Mouse (Mus musculus) forelimb bud, embryonic 11.5 days (tissue): ENCODE measurements at regions not wholly inside any gene's neighbourhood (a gene's known extent, or its start where the extent isn't known, plus 50 kb on each side); places are given as distances from the start of the nearest gene placed in this dataset.

Experiments used
- DNase-seq: peaks from one replicate; pipeline ENCODE4 v3.0.0-alpha.2; 2012; ENCODE audit warnings: low read depth, low spot score

- peak; percentile 35 for DNase-seq
Observed at GRCm38 (mm10) chr16:78877941-78878340, 52.8 kb upstream of the Chodl start.

- no peak for DNase-seq
Observed at GRCm38 (mm10) chr16:78859006-78859405, 71.7 kb upstream of the Chodl start.

- DNase-seq: no peak
Observed at GRCm38 (mm10) chr16:78830957-78831356, 99.8 kb upstream of the Chodl start.

GRCm38 (mm10) chr16:78827739-78828138 lies 103.0 kb upstream of the Chodl start:
- no peak for DNase-seq

- DNase-seq: no peak
Observed at GRCm38 (mm10) chr16:78790064-78790463, 140.7 kb upstream of the Chodl start.

GRCm38 (mm10) chr16:78759226-78759625 lies 171.5 kb upstream of the Chodl start:
- no peak for DNase-seq

GRCm38 (mm10) chr16:78737902-78738301 lies 161.4 kb upstream of the D16Ertd472e start:
- no peak for DNase-seq

- DNase-seq: peak; percentile 23
Observed at GRCm38 (mm10) chr16:78730583-78731501, 154.3 kb upstream of the D16Ertd472e start.

- DNase-seq: no peak
Observed at GRCm38 (mm10) chr16:78725541-78725940, 149.0 kb upstream of the D16Ertd472e start.

GRCm38 (mm10) chr16:78709943-78710342 lies 133.4 kb upstream of the D16Ertd472e start:
- DNase-seq: no peak

GRCm38 (mm10) chr16:78707566-78707965 lies 131.1 kb upstream of the D16Ertd472e start:
- no peak for DNase-seq

- no peak for DNase-seq
Observed at GRCm38 (mm10) chr16:78707165-78707564, 130.7 kb upstream of the D16Ertd472e start.

- no peak for DNase-seq
Observed at GRCm38 (mm10) chr16:78697514-78698209, 121.2 kb upstream of the D16Ertd472e start.

- DNase-seq: peak; percentile 18
Observed at GRCm38 (mm10) chr16:78688251-78688650, 111.7 kb upstream of the D16Ertd472e start.

GRCm38 (mm10) chr16:78685160-78685559 lies 108.7 kb upstream of the D16Ertd472e start:
- no peak for DNase-seq

- DNase-seq: no peak
Observed at GRCm38 (mm10) chr16:78684031-78684430, 107.5 kb upstream of the D16Ertd472e start.

GRCm38 (mm10) chr16:78661126-78661525 lies 84.6 kb upstream of the D16Ertd472e start:
- no peak for DNase-seq

- peak; percentile 44 for DNase-seq
Observed at GRCm38 (mm10) chr16:78644710-78645109, 68.2 kb upstream of the D16Ertd472e start.

- DNase-seq: peak; percentile 74
Observed at GRCm38 (mm10) chr16:78641717-78642116, 65.2 kb upstream of the D16Ertd472e start.

GRCm38 (mm10) chr16:78641205-78641604 lies 64.7 kb upstream of the D16Ertd472e start:
- DNase-seq: peak; percentile 24

GRCm38 (mm10) chr16:78637452-78637851 lies 60.9 kb upstream of the D16Ertd472e start:
- DNase-seq: no peak

- DNase-seq: peak; percentile 50
Observed at GRCm38 (mm10) chr16:78637015-78637414, 60.5 kb upstream of the D16Ertd472e start.

- no peak for DNase-seq
Observed at GRCm38 (mm10) chr16:78635774-78636173, 59.3 kb upstream of the D16Ertd472e start.
